Mouse (Mus musculus): ENCODE results near the gene Prr22.

Gene Prr22

DNA sequence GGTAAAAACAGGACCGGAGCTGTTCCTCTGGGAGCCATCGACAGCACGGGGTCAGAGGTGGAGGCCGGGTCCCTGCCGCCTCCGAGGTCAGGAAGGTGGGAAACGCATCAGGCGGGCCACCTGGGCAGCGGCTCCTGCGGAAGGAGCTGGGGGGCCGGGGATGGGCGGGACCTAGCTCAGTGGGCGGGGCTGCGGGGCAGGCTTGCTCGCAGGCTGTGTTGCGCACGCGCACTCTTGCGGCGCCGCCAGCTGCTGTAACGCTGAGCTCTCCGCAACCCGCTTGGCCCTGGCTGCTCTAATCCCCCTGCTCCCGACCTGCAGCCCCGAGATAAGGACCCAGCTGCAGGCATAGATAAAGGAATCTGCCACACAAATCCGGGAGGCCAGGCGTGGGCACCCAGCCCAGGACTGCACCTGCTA is 8.0 kb upstream of the Prr22 start:
- peak; percentile 78 to 86 for DNase-seq

DNA sequence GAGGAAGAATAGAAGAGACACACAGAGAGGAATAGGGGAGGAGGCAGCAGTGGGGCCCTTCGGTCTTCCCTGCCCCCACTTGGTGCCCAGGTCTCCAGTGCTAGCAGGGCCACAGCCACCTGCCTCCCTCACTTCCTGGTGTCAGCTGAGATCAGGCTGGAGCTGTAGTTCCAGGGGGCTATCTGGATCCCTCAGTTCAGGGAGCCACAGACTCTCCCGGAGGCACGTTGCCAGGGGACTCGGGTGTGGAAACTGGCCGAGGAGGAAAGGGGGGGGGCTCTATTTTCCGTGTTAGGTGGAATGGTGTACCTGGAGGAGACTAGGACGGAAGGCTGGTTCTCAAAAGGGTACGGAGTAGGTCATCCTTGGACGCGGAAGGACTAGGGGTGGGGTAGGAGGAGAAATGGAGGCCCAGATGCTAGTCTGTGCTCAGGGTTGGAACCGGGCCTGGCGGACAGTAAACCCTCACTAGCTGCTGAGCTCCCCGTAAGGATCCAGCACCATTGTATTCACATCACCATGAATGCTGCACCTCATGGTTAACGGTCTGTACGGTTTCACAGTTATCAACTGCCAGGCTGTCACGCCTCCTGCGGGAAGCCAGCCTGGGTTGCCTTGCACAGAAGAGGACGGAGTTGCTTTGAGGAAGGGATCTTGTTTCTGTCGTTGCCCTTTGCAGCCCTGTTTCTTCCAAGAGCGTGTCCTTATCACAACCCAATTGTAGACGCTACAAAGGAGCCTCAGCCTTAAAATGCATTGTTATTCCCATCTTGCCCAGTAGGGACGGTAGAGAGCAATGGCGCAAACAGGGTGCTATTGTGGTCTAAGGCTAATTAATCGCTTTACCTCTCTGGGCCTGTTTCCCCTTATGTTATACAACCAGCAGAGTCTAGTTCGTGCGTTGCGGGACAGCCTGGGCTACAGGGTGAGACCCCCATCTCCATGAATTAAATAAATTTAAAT is 7.0 kb upstream of the Prr22 start:
- peak; percentile 37 to 66 for DNase-seq

DNA sequence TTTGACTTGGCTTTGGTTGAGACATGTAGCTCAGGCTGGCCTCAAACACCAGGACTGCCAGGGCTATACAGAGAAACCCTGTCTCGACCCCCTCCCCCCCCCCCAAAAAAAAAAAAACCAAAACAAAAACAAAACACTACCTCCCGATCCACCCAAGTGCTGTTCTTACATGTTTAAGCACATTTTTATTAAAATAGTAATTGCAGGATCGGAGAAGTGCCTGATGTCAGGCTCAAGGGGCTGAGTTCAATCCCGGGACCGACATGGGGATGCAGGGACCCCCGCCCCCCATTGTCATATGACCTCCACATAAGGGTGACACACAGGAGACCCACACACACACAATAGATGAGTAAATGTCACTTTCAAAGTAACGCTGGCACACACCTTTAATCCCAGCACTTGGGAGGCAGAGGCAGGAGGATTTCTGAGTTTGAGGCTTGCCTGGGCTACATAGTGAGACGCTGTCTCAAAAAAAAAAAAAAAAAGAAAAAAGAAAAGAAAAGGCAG is 6.3 kb upstream of the Prr22 start:
- DNase-seq, result no peak

DNA sequence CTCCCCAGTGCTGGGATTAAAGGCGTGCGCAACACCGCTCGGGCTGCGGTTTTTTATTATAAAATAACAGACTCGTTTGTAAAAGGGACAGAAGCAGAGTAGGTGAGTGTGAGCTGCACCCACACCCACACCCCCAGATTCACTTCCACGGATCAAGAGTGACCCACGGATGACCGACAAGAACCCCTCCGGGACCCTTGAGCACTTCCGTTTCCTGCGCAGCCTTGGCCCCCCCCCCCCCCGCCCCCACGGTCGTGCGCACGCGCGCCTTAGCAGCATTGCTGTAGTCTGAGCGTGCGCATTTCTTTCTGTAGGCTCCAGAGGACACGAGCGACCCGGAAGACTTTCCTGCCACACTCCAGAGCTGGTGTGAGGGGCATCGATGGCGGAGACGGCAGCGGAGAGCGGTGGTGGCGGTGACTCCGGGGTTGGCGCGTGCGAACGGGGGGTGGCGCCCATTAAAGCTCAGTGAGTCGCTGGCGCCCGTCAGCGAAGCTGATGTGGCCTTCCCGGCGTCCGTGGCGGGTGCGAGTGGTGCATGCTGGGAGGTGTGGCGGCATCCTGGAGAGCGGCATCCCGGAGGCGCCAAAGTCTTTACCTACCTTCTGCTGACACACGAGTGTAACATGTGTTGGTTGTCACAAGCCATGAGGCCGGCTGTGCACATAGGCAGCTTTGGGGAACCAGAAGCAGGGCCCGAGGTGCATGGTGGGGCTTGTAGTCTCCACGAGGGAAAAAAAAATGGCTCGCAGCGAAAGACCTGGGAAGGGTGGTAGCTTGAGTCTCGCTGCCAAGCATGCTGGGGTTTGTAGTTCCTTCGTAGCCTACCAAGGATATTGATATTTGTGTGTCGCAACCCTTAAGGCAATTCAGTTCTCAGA is 5.3 kb upstream of the Prr22 start, which contains the start of gene Dus3l:
Gene Dus3l (plus strand): TSS at position 284 of the 881 bp plus-strand sequence.
- DNase-seq, result peak; percentile 92 to 95

DNA sequence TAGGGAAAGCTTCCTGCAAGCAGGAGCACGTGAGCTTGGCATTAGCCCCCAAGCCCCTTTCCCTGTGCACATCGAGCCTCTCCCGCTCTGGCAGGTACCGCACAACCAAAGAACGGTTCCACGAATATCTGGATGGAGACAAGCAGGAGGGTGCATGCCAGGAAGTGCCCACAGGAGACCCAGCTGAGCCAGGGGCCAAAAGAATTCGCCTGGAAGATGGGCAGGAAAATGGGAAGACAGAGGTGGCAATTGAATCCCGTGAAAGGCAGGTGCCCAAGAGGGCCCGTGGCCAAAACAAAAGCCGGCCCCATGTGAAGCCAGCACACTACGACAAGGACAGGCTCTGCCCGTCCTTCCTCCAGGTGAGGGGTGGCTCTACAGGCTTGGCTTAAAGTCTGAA is 4.6 kb upstream of the Prr22 start:
- no peak for DNase-seq

DNA sequence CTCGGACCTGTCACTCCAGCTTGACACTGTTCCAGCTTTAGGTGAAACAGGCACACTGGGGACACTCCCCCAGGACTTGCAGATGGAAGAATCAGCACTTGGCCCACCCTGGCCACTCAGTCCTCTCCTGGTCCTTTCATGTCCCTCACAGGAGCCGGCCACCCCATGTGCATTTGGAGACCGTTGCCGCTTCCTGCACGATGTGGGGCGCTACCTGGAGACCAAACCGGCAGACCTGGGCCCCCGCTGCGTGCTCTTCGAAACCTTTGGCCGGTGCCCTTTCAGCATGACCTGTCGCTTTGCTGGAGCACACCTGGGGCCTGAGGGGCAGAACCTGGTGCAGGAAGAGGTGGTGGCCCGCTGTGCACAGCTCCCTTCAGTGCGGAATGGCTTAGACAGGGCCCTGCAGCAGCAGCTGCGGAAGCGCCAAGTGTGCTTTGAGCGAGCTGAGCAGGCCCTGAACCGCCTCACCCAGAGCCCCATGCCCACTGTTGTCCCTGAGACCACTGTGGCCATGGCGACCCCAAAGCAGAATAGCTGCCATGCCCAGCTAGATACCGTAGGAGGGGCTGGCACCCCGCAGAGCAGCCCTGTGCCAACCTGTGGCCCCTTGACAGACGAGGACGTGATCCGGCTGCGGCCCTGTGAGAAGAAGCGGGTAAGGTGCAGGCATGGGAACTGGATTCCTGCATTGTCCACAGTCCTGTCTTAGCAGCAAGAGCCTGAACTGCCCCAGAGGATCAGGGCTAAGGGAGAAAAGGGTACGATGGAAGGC is 3.2 kb upstream of the Prr22 start:
- DNase-seq, result no peak

DNA sequence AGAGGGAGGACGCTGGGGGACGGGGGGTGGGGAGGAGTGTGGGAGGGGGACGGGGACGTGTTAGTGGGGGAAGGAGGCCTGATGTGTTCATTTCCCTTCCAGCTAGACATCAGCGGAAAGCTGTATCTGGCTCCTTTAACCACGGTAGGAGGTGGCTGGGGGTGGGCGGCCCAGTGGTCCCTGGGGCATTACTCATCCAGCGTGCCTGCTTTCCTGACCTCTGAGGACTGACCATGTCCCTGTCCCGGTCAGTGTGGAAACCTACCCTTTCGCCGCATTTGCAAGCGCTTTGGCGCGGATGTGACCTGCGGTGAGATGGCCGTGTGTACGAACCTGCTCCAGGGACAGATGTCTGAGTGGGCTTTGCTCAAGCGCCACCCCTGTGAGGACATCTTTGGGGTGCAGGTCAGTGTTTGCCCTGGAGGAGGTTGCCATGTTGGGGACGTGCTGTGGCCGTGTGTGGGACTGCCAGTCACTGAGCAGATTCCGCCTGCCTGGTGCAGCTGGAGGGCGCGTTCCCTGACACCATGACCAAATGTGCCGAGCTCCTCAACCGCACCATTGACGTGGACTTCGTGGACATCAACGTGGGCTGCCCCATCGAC is 2.4 kb upstream of the Prr22 start:
- no peak for DNase-seq

DNA sequence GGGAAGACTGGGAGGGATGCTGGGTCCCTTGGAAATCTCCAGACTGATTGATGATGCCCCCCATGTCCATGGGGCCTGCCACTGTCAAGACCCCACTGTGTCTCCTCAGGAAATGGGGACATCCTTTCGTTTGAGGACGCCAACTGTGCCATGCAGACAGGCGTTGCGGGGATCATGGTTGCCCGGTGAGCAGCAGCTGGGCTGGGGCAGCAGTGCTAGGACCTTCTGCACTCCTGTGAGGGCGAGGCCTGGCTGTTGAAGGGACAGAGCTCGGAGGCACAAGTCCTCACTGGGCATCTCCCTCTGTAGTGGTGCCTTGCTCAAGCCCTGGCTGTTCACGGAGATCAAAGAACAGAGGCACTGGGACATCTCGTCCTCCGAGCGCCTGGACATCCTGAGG is 1.1 kb upstream of the Prr22 start:
- no peak for DNase-seq

DNA sequence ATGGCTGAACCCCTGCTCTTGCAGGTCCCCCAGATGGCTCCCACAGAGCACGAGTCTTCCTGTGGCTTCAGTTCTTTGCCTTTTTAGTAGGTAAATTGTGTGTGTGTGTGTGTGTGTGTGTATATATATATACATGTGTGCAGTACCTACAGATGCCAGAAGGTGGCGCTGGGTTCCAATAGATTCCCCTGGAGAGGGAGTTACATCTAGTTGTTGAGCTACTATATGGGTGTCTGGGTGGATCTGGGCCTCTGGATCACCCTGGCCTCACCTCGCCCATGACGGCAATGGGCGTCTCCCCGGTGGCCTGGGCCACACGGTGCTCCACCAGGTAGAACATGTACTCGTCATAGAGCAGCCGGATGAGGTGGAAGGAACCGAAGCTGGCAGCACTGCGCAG is 7.5 kb downstream of the Prr22 start:
- no peak for DNase-seq

DNA sequence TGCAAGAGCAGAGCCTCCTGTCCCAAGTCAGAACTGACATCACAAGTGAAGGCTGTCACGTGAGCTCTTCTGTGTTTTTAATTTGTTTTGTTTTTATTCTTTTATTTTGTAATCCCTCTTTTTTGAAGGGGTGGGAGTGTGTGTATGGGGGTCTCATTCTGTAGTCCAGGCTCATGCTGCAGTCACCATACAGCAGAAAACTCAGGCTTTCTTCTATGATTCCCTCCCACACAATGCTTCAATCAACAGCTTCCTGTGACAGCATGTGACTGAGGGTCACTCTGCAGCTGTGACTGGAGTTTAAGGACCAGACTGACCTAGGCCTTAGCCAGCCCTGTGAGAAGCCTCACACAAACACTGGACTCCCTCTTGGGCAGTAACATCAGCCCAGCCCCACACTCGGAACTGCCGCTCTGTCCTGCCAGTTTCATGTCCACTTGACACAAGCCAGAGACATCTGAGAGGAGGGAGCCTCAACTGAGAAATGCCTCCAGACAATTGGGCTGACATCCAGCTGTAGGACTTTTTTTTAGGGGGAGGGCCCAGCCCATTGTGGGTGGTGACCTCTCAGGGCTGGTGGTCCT is 8.8 kb downstream of the Prr22 start:
- DNase-seq, result no peak

DNA sequence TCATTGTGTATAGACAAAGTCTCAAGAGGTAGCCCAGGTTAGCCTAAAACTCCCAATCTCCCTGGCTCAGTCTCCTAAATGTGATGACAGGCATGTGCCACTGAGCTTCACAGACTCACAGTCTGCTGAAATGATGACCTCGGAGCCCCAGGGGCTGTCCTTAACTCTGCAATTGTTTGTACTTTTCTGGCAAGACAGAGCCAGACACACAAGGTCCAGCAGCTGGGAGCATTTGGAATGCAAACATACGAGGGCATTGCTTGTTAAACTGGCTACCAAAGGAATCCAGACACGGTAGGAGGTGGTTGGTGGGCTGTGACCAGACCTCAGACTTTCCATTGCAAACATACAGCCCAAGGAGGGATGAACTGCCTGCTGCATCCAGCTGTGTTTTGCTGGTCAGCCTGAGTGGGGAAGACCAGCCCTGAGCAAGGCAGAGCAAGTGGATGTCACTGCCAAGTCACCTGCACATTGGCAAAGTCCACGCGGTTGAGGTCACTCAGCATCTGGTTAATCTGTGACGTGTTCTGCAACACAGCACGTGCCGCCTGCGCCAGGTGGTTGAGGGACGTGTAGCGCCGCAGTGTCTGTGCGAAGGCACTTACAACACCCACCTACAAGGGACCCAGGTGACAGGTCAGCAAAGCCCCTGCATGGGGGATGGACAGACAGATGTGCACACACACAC is 10.4 kb downstream of the Prr22 start:
- no peak for DNase-seq

DNA sequence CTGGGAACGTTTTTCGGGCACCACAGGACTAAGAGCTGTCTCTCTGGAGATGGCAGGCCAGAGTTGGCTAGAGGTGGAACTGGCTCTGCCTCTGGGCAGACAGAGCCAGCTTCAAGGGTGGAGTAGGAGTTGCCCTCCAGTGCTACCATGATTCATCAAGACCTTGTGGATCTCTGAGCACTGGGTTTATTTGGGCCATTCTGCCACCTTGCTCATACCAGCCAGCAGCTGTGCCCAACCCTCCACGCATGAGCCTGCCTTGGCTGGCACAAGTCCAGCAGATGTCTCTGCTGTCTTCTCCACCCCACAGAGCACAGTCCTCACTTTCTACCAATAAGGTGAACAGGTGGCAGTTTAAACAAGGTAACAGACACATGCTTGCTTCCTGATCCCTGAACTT is 18.8 kb downstream of the Prr22 start:
- DNase-seq, result no peak

DNA sequence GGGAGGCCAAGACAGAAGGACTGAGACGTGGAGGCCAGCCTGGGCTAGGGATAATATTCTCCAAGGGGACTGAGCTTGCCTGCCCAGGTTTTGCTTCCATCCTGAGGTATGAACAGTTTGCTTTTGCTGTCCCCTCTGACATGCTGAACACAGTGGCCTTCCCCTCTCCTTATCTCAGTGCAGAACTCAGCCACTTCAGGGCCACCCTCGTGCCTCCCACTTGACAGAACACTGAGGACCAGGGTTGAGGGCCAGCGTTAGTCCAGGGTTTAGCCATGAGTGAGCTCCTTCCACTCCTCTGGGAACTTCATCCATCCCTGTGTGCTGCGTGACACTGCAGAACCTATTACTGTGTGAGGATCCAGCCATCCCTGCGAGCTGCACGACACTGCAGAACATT is 19.2 kb downstream of the Prr22 start:
- DNase-seq, result no peak

DNA sequence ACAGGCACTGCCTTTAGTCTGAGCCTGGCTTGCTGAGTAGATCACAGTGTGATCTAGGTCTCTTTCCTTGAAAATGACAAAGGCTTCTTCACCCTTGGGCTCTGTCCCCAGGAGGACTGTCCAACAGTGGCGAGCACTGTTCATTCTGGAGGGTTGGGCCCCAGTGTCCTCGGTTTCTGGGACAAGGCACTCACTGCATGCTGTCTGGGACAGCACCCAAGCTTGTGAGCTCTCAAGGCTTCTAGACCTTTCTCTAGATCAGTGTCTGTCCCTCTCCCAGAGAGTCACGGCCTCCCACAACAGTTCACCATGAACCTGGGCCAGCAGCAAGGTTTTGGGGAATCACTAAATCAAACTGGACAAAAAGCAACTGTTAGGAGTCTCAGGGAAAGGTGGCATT is 22.5 kb downstream of the Prr22 start:
- no peak for DNase-seq

DNA sequence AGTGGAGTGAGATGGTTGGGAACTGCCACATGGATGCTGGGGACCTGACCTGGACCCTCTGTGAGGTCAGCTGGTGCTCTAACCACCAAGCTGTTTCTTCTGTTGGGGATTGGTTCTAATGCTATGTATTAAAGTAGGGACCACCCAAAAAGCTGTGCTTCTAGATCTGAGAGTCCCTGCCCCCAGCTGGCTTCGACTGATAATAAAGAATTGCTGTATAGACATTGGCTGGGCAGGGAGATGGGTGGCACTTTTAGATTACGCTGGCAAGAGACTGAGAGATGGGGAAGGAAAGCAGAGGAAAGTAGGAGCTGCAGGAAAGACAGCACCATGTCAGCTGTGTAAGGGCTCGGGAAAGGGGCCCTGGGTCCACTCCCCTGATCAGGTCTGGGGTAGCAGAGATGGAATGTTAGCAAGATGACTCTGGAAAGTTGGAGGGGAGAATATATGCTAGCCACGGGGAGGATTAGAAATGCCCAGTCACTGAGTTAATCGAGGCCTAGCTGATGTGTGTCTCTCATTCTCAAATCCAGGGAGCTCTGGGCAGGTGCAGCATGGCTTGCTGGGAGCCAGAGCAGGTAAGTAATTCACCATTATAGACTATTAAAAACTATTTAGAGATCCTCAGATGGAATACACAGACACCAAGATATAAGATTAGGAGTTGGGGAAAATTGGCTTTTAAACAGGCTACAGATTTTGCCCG is 23.7 kb downstream of the Prr22 start:
- DNase-seq, result no peak

DNA sequence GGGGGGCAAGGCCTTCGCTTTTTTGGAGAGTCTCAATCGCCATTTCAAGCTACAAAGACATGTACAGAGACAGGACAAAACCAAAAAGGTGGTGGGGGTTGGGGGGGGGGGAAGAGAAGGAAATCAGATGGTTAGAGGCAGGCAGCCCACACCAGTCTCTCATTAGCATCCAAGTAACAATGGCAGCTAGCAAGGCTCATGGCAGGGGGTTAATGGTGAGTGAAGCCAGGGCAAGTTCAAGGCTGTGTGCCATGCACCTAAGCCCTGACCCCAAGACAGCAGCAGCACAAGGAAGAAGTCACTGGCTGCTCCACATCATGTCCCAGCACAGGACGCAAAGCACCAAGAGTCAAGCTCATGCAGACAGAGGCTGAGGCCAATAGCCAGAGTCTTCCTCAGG is 29.2 kb downstream of the Prr22 start:
- DNase-seq, result no peak

DNA sequence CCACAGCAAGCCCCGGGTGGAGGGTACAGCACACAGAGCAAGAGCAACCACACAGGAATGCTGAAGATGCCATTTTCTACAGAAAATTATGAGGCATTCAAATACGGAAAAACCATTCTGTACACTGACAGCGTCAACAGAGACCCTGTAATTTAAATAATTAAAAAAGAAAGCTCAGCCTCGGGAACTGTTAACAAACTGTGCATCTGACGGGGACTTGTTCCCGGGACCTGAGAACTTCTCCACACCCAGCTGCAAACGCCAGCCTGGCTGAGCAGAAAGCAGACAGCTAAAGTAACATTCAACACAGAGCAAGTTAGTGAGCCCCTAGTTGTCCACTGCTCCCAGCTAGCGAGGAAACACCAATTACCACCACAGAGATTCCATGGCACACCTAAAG is 32.0 kb downstream of the Prr22 start:
- no peak for DNase-seq

DNA sequence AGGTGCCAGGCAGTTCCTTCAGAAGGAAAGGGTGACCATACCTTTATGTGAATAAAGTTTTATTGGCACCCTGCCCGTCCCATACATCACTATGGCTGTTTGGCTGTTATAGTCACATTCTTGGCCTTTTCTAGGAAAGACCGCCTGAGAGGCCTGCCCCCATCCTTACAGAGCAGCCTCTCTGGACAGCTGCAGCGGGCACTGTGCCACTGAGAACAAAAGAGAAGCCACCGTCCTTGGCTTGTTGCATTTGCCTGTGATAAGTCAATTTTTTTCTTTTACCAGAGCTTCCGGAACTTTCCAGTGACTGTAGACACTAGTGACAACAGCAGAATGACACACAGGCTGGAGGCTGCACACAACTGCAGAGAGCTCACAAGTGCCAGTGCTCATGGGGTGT is 34.9 kb downstream of the Prr22 start:
- no peak for DNase-seq

DNA sequence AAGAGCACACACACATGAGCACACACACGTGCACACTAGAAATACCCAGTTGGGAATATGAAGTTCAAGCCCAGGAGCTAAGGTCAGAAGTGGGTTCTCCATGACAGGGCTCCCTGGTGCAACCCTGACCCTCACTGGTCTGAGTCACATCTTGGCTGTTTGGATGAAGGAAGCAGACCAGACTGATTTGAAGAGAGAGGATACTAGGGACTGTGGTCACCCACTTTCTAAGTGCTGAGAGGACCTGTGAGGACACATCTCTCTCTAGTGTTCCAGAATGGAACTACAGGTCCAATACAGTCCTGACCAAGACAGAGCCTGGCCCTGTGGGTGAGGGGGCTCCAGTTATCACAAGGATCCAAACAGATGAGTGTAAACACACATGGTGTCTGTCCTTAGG is 35.7 kb downstream of the Prr22 start:
- no peak for DNase-seq

DNA sequence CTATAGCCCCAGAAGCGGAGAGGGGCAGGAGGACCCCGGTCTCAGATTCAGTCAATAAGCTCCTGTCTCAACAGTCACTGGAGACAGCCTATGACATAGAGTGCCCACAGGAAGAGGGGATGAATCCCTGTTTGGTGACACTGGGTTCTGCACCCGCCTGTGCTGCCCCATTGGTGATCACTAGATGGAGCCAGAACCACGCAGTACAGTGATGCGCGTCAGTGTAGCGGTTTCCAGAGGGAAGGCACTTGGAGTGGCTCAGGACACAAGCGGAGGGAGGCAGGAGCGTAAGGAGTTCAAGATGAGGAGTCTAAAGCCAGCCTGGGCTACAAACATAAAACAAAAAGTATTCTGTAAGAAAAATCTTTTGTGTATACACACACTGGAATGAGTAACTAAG is 38.5 kb downstream of the Prr22 start:
- DNase-seq, result peak; percentile 78 to 81

DNA sequence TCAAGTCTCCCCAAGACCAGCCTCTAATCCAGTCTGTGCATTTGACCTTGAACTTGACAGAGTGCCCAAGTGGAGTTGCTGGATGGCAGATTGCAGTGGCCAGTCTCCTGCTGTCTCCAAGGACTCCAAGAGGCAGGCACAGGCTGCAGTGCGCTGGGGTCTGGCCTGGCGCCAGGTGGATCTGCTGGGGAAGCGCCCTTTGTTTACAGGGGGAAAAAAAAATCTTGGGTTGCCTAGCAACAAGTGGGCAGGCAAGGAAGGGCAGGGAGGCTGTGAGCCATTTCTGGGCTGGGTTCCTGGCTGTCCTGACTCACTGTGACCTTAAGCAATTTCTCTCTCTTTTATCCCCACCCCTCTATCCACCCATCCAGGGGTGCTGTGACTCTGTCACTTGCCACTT is 40.2 kb downstream of the Prr22 start:
- DNase-seq, result peak; percentile 90 to 94

All from lung, adult 18-20 months (tissue).